Mouse (Mus musculus) heart, adult 2 months (tissue): ENCODE measurements around the gene Hyal3.

Experiments used
- CTCF ChIP-seq: fragments of 200-600 bp; IDR thresholded peaks from 2 replicates; pipeline ENCODE4 v1.8.1; 2022; ENCODE audit warnings: antibody characterized with exemption, mild to moderate bottlenecking, moderate library complexity
- POLR2A ChIP-seq: fragments of 200-500 bp; IDR thresholded peaks from 2 replicates; pipeline ENCODE4 v1.6.1; 2011; ENCODE audit warnings: mild to moderate bottlenecking, low read depth, low read length, control low read depth; ENCODE audit not compliant: insufficient read depth

DNA sequence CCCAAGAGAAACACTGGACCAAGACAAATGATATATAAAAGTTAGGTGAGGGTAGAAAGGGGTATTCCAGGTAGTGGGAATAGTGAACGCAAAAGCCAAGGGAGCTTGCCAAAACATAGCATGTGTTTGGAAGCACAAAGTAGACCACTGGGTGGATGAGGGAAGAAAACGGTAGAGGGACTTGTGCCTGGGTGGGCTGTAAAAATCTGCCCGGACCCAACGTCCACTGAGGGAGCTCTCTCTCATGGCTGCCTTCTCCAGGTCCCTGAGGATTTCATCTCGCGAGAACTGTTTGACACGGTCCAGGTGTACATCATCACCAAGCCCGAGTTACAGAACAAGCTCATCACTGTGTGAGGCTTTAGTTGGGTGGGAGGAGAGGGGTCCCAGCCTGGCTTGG lies 37.9 kb upstream of the Hyal3 start:
- TF ChIP-seq POLR2A, result no peak
- TF ChIP-seq CTCF, result no peak
